Mouse (Mus musculus) left cerebral cortex, postnatal 4 days (tissue): ENCODE results near the gene Nanog. TPM values are rescaled to one million over a fixed set of nuclear protein-coding genes. Genes with fewer than 3 reads are reported as not detected.
A peak's percentile ranks its signal among the peaks of the same experiment; 100 is the strongest.
"Not testable (repeated sequence)": the region's sequence is repeated elsewhere in the genome, so short reads cannot be mapped to it uniquely, and the experiment has no call there.

ENCODE experiments used
- DNase-seq: peaks from one replicate; pipeline ENCODE4 v3.0.0-alpha.2; 2022
- intact Hi-C: fragments of 180-260 bp; cut with DNase I; formaldehyde crosslinking; loops from one replicate; pipeline ENCODE4 v1.15.1; 2025
- total RNA-seq, 2 experiments: library from RNA; stranded (reverse); gene quantifications; 2 replicates each; pipeline ENCODE4 v1.2.3; 2021

Nanog gene
- total RNA-seq, 2 experiments from 2014 or later = not detected

GRCm38 (mm10) chr6:122701816-122702215, 5.5 kb upstream of the Nanog start:
- intact Hi-C loops = no loop called here
- no peak for DNase-seq

GRCm38 (mm10) chr6:122702480-122703124, 4.7 kb upstream of the Nanog start:
- intact Hi-C loops = no loop called here
- peak; percentile 63 for DNase-seq

- intact Hi-C loops = no loop called here
- no peak for DNase-seq
Observed at GRCm38 (mm10) chr6:122703251-122703650, 4.0 kb upstream of the Nanog start.

DNA sequence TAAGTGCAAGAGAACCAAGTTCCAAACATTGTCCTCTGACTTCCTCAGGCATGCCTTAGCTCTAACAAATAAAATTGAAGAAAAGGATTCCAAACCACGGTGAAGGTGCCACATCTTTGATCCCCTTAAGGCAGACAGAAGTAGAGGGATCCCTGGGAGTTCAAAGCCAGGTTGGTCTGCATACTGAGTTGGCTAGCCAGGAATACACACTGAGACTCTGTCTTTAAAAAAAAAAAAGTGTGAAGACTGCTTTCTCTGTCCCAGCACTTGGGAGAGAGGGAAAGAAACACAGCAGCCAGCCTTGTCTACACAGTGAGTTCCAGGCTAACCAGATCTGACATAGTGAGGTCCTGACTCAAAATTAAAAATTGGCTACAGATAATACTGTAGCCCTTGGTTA, 3.6 kb upstream of the Nanog start:
- intact Hi-C loops = no loop called here
- no peak for DNase-seq

- intact Hi-C loops = no loop called here
- DNase-seq = no peak
Observed at GRCm38 (mm10) chr6:122706337-122706840, 900 bp upstream of the Nanog start.

- intact Hi-C loops = no loop called here
- no peak for DNase-seq
Observed at GRCm38 (mm10) chr6:122708826-122709225, 1.5 kb downstream of the Nanog start.

- no peak for DNase-seq
- intact Hi-C loops = no loop called here
Observed at GRCm38 (mm10) chr6:122711455-122711854, 4.2 kb downstream of the Nanog start.

- not testable (repeated sequence) for DNase-seq
Observed at GRCm38 (mm10) chr6:122713116-122713515, 5.8 kb downstream of the Nanog start.

DNA sequence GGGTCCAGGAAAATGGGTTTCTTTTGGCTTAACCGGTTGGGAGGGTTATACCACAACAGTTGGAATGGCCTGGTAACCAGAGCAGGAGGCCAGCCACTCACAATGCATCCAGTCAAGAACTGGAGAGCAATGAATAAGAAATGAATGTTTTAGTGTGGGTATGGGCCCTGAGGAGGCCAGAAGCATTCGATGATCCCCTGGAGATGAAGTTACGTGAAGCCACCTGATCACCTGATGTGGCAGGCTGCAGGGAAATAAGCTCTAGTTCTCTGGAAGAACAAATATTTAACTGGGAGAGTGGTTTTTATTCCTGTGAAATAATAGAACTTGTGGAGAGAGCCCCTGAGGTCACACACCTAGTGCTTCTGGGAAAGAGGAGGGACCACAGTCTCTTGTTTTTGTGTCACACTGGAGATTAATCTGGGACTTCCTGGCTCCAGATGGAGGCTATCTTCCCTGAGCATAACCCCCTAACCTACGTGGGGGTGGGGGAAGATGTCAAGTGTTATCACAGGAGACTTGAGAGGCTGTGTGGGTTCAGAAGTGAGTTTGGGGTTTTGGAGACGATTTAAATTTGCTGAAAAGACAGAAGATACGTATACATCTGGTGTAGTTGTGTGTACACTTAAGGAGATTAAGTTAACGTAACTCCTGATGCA, 7.5 kb downstream of the Nanog start:
- DNase-seq = no peak
- intact Hi-C loops = loop anchor here (5.0 kb wide), 1 partner anchor 48 kb away; no protein-coding TSS in a partner anchor

More at GRCm38 (mm10) chr6:122713116-122713515, 5.8 kb downstream of the Nanog start:
- intact Hi-C loops = not testable (repeated sequence)

DNA sequence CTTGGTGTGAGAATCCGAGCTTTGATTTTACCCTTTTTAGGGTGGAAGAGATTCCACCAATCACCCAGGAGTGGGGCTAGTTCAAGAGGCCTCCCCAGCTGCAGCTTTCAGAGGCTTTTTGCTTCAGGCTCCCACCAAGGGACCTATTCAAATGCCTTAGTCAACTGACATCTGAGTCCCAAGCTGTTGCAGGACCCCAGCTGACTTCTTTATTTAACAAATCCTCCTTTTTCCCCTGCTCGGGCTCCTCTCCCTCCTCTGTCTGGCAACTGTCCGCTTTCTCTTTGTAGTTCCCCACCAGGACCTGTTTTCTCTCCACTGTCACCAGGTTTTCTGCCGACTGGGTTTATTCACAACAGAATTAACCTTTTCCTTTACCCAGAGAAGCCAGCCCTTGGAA, 8.6 kb downstream of the Nanog start:
- DNase-seq = no peak
- intact Hi-C loops = loop anchor here (5.0 kb wide), 1 partner anchor 49 kb away; no protein-coding TSS in a partner anchor

DNA sequence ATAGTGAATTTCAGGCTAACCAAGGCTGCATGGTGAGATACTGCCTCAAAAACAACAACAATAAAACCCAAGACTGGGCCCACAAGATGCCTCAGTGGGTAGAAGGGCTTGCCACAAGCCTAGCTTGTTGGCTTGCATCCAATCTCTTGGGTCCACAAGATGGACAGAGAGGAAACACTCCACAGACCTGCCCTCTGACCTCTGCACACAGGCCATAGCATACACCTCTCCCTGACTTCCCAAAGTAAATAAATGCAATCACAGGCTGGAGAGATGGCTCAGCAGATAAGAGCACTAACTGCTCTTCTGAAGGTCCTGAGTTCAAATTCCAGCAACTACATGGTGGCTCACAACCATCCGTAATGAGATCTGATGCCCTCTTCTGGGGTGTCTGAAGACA, 10.9 kb downstream of the Nanog start:
- not testable (repeated sequence) for DNase-seq
- intact Hi-C loops = loop anchor here (5.0 kb wide), 1 partner anchor 51 kb away; no protein-coding TSS in a partner anchor

DNA sequence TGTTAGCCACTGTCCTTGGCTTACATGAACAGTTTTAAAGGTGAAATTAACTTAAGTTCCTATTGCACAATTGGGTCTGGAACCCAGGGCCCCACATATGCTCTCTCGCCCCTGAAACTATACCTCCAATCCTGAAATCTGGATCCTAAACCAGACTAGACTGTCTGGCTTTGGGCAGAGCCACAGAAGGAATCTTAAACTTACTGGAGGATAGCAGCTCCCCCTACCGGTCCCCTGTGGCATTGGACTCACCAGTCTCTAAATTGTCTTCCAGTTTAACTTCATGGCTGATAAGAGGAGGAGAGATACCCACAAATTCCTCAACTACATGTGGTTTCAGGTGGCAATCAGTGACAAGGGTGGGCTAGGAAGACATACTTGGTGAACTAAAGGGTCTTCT, 12.7 kb downstream of the Nanog start:
- intact Hi-C loops = loop anchor here (5.0 kb wide), 1 partner anchor 53 kb away; no protein-coding TSS in a partner anchor
- DNase-seq = peak; percentile 71

DNA sequence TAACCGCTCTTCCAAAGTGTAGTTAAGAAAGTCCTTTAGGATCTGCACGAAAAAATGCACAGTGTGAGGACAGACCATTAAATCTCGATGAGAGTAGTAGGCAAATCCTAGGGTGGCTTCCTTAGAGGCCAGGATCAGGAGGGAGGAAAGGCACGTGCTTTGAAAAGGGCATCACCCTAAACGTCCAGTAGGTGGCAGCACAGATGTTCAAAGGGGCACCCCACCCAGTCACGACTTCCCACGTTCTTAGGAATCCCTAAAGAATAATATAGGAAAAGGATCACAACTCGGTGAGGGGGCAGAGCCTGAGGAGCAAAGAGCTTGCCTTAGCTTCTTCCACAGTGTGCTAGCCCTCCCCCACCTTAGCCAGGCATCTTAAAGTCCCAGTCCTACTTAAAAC, 32.7 kb downstream of the Nanog start:
- intact Hi-C loops = loop anchor here (2.0 kb wide), 1 partner anchor 47 kb away; no protein-coding TSS in a partner anchor
- peak; percentile 68 for DNase-seq

DNA sequence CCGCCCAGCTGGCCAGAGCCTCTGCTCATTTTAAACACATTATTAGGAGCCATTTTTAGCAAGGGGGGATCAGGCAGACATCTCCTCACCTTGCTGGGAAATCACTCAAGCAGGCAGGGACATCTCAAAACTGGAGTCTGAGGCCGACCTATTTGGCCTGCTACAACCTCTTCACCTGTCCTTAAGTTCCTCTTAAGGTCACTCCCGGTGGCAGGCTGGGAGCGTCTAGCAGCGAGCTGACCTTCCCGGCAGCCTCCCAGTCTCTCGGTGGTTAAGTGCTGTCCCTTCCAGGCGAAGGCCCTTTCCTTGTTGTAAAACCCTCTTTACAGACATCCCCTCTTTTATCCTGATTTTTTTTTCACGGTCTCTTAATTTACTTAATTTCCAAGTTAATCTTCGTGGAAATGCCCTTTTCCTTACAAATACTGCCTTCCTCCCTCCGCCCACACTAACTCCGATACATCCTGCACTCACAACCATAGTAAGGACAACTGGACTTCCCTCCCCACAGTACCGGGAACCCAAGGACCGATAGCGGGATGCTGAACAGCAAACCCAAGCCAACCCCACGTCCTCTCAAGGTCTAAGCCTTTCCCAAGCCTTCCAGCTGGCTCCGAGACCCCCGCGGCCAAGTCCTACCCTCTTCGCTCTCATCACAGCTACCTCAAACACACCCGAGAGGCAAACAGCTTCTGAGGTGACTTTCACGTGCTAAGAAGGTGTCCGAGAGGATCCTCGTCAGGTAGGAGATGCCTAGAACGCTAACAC, 34.4 kb downstream of the Nanog start:
- intact Hi-C loops = loop anchor here (2.0 kb wide), 1 partner anchor 45 kb away; no protein-coding TSS in a partner anchor
- DNase-seq = peak; percentile 11

DNA sequence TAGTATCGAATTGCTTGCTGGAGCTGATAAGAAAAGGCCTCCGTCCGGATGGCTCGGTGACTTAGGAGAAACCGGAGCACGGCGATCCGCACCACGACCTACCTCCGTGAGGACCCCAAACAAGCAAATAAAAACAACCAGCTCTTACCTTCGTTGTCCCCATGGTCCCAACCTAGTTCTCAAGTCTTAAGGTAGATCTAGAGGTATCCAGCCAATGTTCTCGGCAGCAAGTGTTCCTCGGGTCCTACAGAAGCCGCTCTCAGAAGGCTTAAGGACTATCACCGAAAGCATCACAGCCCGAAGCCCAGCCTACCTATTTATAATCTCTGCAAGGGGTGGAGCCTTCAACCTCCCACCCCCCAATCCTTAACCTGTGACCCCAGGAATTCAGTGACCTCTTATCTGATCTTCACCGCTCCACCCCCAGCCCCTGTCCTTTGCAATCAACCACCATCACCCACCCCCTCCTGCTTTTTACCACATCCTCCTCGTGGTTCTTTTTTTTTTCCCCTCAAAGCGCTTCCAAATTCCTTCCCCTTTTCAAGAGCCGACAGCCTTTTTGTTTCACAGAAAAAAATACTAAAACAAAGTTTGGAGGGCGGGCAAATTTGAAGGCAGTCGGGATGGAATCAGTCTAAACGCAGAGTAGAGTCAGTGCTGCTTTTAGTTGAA, 35.1 kb downstream of the Nanog start:
- intact Hi-C loops = no loop called here
- peak; percentile 24 for DNase-seq

- DNase-seq = no peak
- intact Hi-C loops = no loop called here
Observed at GRCm38 (mm10) chr6:122743353-122743752, 36.1 kb downstream of the Nanog start.

GRCm38 (mm10) chr6:122744505-122745249, 37.4 kb downstream of the Nanog start:
- intact Hi-C loops = no loop called here

DNA sequence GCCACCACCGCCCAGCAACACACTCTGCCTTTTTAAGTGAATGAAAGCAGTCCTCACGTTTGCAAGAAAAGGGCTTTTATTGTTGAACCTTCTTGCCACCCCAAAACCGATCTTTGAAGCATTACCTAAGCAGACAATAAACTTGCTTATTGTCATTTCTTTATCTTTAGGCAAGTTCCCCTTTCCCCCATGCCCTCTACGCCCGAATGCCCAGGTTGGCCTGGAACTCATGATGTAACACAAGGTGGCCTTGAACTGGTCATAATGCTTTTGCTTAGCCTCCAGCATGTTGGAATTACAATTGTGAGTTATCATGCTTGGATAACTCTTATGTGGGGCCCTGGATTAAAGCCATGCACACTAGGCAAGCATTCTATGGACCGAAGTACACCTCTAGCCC, 43.3 kb downstream of the Nanog start:
- intact Hi-C loops = no loop called here
- no peak for DNase-seq

More at GRCm38 (mm10) chr6:122744505-122745249, 37.4 kb downstream of the Nanog start:
- no peak for DNase-seq

DNA sequence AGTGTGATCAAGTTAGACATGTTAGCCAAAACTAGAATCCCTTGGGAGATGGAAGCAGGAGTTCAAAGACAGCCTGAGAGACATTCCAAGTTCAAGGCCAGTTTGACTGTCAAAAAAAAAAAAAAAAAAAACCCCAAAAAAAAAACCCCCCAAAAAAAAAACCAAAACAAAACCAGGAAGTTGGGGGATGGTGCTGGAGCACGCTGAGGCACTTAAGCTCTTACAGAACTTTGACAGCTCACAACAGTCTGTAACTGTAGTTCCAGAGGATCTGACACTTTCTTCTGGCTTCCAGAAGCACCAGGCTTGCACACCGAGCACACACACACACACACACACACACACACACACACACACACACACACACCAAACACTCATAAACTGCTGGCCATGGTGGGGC, 48.6 kb downstream of the Nanog start:
- no peak for DNase-seq
- intact Hi-C loops = no loop called here

GRCm38 (mm10) chr6:122758732-122759131, 51.4 kb downstream of the Nanog start:
- intact Hi-C loops = no loop called here
- DNase-seq = no peak
